Mouse (Mus musculus) hindbrain, embryonic 10.5 days (tissue): ENCODE data around the gene Btbd35f10. TPM values are rescaled to one million over a fixed set of nuclear protein-coding genes. Genes with fewer than 3 reads are reported as not detected.
"Not testable (repeated sequence)": the region's sequence is repeated elsewhere in the genome, so short reads cannot be mapped to it uniquely, and the experiment has no call there.

Source experiments
- DNase-seq: peaks from one replicate; pipeline ENCODE4 v3.0.0-alpha.2; 2017; ENCODE audit warnings: low spot score
- H3K27ac ChIP-seq: fragments of 300-500 bp; sonication (generic); 2 replicates; pipeline ENCODE4 v1.5.1; 2016; ENCODE audit warnings: mild to moderate bottlenecking, moderate library complexity
- H3K27me3 ChIP-seq: fragments of 300-500 bp; sonication (generic); 2 replicates; pipeline ENCODE4 v1.6.1; 2016; ENCODE audit warnings: mild to moderate bottlenecking; ENCODE audit not compliant: poor library complexity, insufficient read depth, severe bottlenecking
- H3K36me3 ChIP-seq: fragments of 300-500 bp; sonication (generic); 2 replicates; pipeline ENCODE4 v1.6.1; 2016; ENCODE audit warnings: mild to moderate bottlenecking, moderate library complexity
- H3K4me1 ChIP-seq: fragments of 300-500 bp; sonication (generic); replicated peaks from 2 replicates; pipeline ENCODE4 v1.6.1; 2016; ENCODE audit warnings: mild to moderate bottlenecking
- H3K4me3 ChIP-seq: fragments of 300-500 bp; sonication (generic); 2 replicates; pipeline ENCODE4 v1.5.1; 2016; ENCODE audit warnings: mild to moderate bottlenecking, moderate library complexity
- H3K9me3 ChIP-seq: fragments of 300-500 bp; sonication (generic); 2 replicates; pipeline ENCODE4 v1.6.1; 2016; ENCODE audit warnings: mild to moderate bottlenecking, moderate library complexity
- WGBS: fragments of 180-500 bp; shearing (Covaris S2); methylation state at CpG from one replicate; pipeline ENCODE4 v1.1.7; 2016; 5-methylcytosine and 5-hydroxymethylcytosine counted together
- polyA plus RNA-seq: library from polyadenylated mRNA; unstranded; fragments of >200 nt; fragmentation: Nextera tagmentation; extraction: Ambion mirVana; gene quantifications from 2 replicates; pipeline ENCODE4 v1.2.1, GENCODE M21; 2016

The Btbd35f10 gene
- not detected in 2 replicates for polyA plus RNA-seq

- not testable (repeated sequence) for H3K27ac ChIP-seq, H3K36me3 ChIP-seq, H3K4me3 ChIP-seq, H3K4me1 ChIP-seq, H3K27me3 ChIP-seq, H3K9me3 ChIP-seq, DNase-seq
- no CpG with 5 or more reads among the region's 3 CpGs for WGBS
Observed at GRCm38 (mm10) chrX:3752785-3753184, at the start of gene Btbd35f10. Btbd35f10 (minus strand) TSS chrX:3752885.

Other genes with a start within 250 kb of the Btbd35f10 start
- not detected in 2 replicates for gene Btbd35f18, start 52.7 kb downstream of the Btbd35f10 start, polyA plus RNA-seq
- not detected in 2 replicates for gene Btbd35f16, start 204.1 kb upstream of the Btbd35f10 start, polyA plus RNA-seq